Mouse (Mus musculus) induced T-regulatory cell, adult 2 months (primary cell): ENCODE measurements at regions not wholly inside any gene's neighbourhood (a gene's known extent, or its start where the extent isn't known, plus 50 kb on each side); places are given as distances from the start of the nearest gene placed in this dataset.

Source experiments
- DNase-seq: peaks from one replicate; pipeline ENCODE4 v3.0.0-alpha.2; 2012; ENCODE audit warnings: low read depth

GRCm38 (mm10) chr7:63811816-63812215, 104.8 kb upstream of the E030018B13Rik start:
- no peak for DNase-seq

- peak; percentile 70 for DNase-seq
Observed at GRCm38 (mm10) chr7:63815531-63815930, 101.1 kb upstream of the E030018B13Rik start.

DNA sequence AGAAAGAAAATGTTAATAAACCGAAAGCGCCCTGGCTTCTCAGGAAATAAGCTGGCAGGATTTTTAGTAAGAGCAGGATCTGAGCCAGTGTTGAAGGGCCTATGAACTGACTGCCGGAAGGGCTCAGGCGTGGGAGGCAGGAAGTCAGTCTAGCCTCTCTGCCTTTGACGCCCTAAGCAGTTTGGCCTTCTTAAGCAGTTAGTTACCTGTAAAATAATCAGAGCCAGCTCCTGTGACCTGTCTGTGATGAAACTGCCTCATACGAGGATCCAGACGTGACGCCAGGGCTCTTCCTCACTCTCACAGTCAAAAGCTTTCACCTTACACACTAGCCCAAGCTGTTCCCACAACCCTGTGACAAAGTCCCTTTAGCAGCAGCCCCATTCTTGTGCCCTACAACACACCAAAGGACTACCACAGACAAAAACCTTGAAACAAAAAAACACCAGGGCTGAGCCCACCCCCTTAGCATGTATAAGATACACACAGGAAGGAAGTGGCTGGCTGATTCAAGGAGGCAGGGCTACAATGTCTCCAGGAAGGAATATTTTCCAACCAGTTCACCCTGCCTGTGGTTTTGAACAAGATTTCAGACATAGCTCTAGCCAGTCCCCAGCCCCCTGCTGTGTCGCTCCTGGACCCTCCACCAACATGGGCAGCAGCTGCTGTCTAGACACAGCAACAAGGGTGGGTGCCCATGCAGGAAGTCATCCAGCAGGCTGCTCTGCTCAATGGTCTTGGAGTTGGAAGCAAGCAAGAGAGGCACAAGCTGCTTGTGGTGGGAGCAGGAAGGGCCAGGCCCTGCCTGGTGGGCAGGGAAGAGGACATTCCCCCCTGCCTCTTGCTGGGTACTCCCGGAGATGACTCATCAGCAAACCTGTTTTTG, 100.4 kb upstream of the E030018B13Rik start:
- DNase-seq: peak; percentile 84

- DNase-seq: no peak
Observed at GRCm38 (mm10) chr7:63817476-63817875, 99.2 kb upstream of the E030018B13Rik start.

GRCm38 (mm10) chr7:63818105-63818504, 98.6 kb upstream of the E030018B13Rik start:
- no peak for DNase-seq

DNA sequence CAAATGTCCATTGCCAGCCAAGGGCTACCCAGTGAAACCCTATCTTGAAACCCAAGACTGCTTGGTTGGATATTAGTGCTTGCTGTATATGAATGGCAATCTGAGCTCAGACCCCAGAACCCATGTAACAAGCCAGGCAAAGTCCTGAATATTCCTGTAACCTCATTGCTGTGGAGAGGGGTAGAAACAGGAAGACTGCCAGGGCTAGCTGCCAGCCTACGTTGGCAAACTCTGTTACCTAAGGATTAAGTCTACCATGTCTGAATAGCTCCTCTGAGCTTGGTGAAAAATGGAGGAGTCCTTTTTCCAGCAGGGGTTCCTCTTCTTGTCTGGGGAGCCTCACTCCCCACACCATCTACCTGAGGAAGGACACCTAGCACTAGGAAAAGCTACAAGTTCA, 96.4 kb upstream of the E030018B13Rik start:
- no peak for DNase-seq

DNA sequence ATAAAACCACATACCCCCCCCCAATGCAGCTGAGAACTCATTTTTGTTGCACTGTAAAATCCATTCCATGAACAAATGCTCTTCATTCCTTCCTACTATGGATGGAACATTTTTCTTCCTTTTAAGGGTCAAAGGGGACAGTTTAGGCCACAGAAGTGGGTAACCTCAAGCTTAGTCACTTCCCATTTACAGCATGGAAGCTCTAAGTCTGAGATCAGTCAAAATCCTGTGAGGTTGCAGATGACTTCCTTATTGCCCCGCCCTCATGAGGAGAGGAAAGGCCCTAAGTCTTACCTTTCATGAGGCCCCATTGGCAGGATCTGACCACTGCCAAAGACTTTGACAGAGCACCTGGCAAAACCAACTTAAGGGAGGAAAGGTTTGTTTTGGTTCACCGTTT, 94.7 kb upstream of the E030018B13Rik start:
- DNase-seq: no peak

DNA sequence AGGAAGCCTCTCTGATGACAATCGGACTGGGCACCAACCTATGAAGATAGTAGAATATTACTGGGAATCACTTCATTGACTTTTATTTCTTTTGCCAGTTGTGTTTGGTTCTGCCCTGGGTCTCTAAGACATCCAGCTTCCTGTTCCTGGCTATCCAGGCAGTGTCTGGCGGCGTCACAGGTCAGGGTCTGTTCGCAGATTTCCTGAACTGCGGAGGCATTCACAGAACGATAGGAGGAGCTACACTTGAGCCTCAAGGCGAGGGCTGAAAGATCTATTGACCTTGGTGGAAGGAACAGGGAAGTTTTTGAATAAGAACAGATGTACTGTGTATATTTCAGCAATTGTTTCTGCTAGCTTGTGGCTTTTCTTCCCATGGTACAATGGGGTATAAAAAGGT, 92.6 kb upstream of the E030018B13Rik start:
- no peak for DNase-seq

DNA sequence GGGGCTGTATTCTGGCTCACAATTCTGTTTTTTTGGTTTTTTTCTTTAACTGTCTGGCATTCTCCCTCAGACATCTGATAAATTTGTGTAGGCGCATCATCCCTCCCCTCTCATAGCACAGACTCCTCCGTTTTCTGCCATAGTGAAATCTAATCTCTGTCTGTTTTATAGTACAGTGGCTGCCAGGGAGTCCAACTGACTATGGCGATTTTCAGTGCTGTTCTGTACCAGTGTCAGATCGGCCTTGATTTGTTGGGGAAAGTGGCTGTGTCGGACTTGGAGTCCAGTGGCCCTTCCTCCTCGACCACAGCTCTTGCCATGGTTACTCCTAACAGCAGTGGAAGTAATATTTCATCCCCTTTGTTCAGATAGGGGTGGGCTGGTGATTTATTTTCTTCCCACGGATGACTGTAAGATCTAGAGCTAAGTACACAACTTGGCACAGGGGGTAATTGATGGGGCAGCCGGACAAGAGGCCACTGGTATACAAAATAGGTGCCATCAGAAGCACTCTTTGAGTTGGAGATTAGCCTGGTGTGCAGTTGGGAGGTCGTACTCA, 87.2 kb upstream of the E030018B13Rik start:
- no peak for DNase-seq

- no peak for DNase-seq
Observed at GRCm38 (mm10) chr7:63833676-63834075, 83.0 kb upstream of the E030018B13Rik start.

- no peak for DNase-seq
Observed at GRCm38 (mm10) chr7:63835958-63836357, 80.7 kb upstream of the E030018B13Rik start.
